Mouse (Mus musculus) intestine, embryonic 14.5 days (tissue): Measurements from ENCODE around the gene Gm47996. TPM values are rescaled to one million over a fixed set of nuclear protein-coding genes. Genes with fewer than 3 reads are reported as not detected.

Source experiments
- ATAC-seq: fragments of 200-750 bp; cut with Nextera tagmentation; replicated peaks from 2 replicates; pipeline ENCODE4 v1.8.0; 2017; ENCODE audit warnings: low read depth, moderate number of reproducible peaks, moderate TSS enrichment, moderate library complexity; ENCODE audit not compliant: low FRiP score, low TSS enrichment
- DNase-seq: peaks from one replicate; pipeline ENCODE4 v3.0.0-alpha.2; 2018; ENCODE audit warnings: low spot score
- H3K27ac ChIP-seq: fragments of 300-500 bp; sonication (generic); 2 replicates; pipeline ENCODE4 v1.5.1; 2014; ENCODE audit warnings: low read depth, mild to moderate bottlenecking, control low read depth
- H3K27me3 ChIP-seq: fragments of 300-500 bp; sonication (generic); replicated peaks from 2 replicates; pipeline ENCODE4 v1.6.1; 2014; ENCODE audit warnings: low read length, control low read depth; ENCODE audit not compliant: control insufficient read depth, insufficient read depth
- H3K36me3 ChIP-seq: fragments of 300-500 bp; sonication (generic); 2 replicates; pipeline ENCODE4 v1.6.1; 2014; ENCODE audit warnings: low read length, control low read depth; ENCODE audit not compliant: control insufficient read depth, insufficient read depth
- H3K4me1 ChIP-seq: fragments of 300-500 bp; sonication (generic); replicated peaks from 2 replicates; pipeline ENCODE4 v1.6.1; 2014; ENCODE audit warnings: low read length, control low read depth, mixed read lengths; ENCODE audit not compliant: control insufficient read depth, insufficient read depth
- H3K4me2 ChIP-seq: fragments of 300-500 bp; sonication (generic); 2 replicates; pipeline ENCODE4 v1.6.1; 2014; ENCODE audit warnings: low read length
- H3K4me3 ChIP-seq: fragments of 300-500 bp; sonication (generic); 2 replicates; pipeline ENCODE4 v1.5.1; 2014; ENCODE audit warnings: low read depth, low read length, control low read depth, mixed read lengths
- H3K9ac ChIP-seq: fragments of 300-500 bp; sonication (generic); 2 replicates; pipeline ENCODE4 v1.6.1; 2014; ENCODE audit warnings: mild to moderate bottlenecking, low read length
- H3K9me3 ChIP-seq: fragments of 300-500 bp; sonication (generic); 2 replicates; pipeline ENCODE4 v1.6.1; 2016; ENCODE audit warnings: low read length, control low read depth; ENCODE audit not compliant: control insufficient read depth
- WGBS: fragments of 180-500 bp; shearing (Covaris S2); extraction: QIAGEN DNeasy Blood & Tissue Kit; methylation state at CpG from one replicate; pipeline ENCODE4 v1.1.7; 2014; 5-methylcytosine and 5-hydroxymethylcytosine counted together
- polyA plus RNA-seq: library from polyadenylated mRNA; unstranded; fragments of >200 nt; fragmentation: Nextera tagmentation; extraction: Ambion mirVana; gene quantifications from 2 replicates; pipeline ENCODE4 v1.2.1, GENCODE M21; 2014

Gm47996 gene
- polyA plus RNA-seq, 1 experiment from 2014 or later, result not detected

- 41% methylated on average over 1 of the region's 1 CpGs for WGBS
- peak; percentile 72; the same call in 1 of the 2 replicates for ATAC-seq
- DNase-seq, result no peak
These were observed 6.1 kb downstream of the Gm47996 start for GRCm38 (mm10) chr1:151215985-151216384.

GRCm38 (mm10) chr1:151216417-151216816 is 6.5 kb downstream of the Gm47996 start:
- Histone ChIP-seq H3K27ac (no peak overlapping the region), H3K9ac (no peak overlapping the region), H3K9me3 (no peaks in the 10 kb centered on the region), H3K27me3 (no peaks in the 10 kb centered on the region), H3K4me2 (no peak overlapping the region), H3K4me1 (0 out of 2 replicates have a peak, but pooled peaks cover 2% of the 10 kb centered on the region), H3K4me3 (no peak overlapping the region), H3K36me3 (no peaks in the 10 kb centered on the region)
- DNase-seq, result no peak
- WGBS, result 71% methylated on average over 3 of the region's 3 CpGs
- no peak for ATAC-seq

More at GRCm38 (mm10) chr1:151215985-151216384, 6.1 kb downstream of the Gm47996 start:
- Histone ChIP-seq H3K4me2 (no peak overlapping the region), H3K4me3 (no peak overlapping the region), H3K9me3 (no peaks in the 10 kb centered on the region), H3K27me3 (no peaks in the 10 kb centered on the region), H3K4me1 (0 out of 2 replicates have a peak, but pooled peaks cover 2% of the 10 kb centered on the region), H3K36me3 (no peaks in the 10 kb centered on the region), H3K27ac (no peak overlapping the region), H3K9ac (no peak overlapping the region)

- H3K4me3 ChIP-seq, result no peak overlapping the region
- H3K27me3 ChIP-seq, result no peaks in the 10 kb centered on the region
- no peak overlapping the region for H3K27ac ChIP-seq
- WGBS, result 89% methylated on average over 5 of the region's 5 CpGs
- ATAC-seq (no peak), DNase-seq (no peak)
- H3K4me2 ChIP-seq, result no peak overlapping the region
- no peaks in the 10 kb centered on the region for H3K9me3 ChIP-seq
- no peaks in the 10 kb centered on the region for H3K36me3 ChIP-seq
- no peak overlapping the region for H3K9ac ChIP-seq
- H3K4me1 ChIP-seq, result 0 out of 2 replicates have a peak, but pooled peaks cover 2% of the 10 kb centered on the region
These were observed 9.1 kb downstream of the Gm47996 start for GRCm38 (mm10) chr1:151219045-151219444.

GRCm38 (mm10) chr1:151220098-151220497 is 10.2 kb downstream of the Gm47996 start:
- no peak for DNase-seq
- no peak overlapping the region for H3K27ac ChIP-seq
- H3K4me1 ChIP-seq, result no peaks in the 10 kb centered on the region

GRCm38 (mm10) chr1:151222561-151223267 is 12.8 kb downstream of the Gm47996 start:
- 86% methylated on average over 10 of the region's 10 CpGs for WGBS
- no peak for DNase-seq
- no peak for ATAC-seq
- Histone ChIP-seq H3K9ac (no peak overlapping the region), H3K4me2 (no peak overlapping the region), H3K4me1 (no peaks in the 10 kb centered on the region), H3K4me3 (no peak overlapping the region), H3K9me3 (no peaks in the 10 kb centered on the region), H3K27ac (no peak overlapping the region), H3K36me3 (no peaks in the 10 kb centered on the region), H3K27me3 (no peaks in the 10 kb centered on the region)

More at GRCm38 (mm10) chr1:151220098-151220497, 10.2 kb downstream of the Gm47996 start:
- H3K4me2 ChIP-seq, result no peak overlapping the region
- 70% methylated on average over 7 of the region's 7 CpGs for WGBS
- no peak for ATAC-seq
- no peaks in the 10 kb centered on the region for H3K27me3 ChIP-seq
- H3K4me3 ChIP-seq, result no peak overlapping the region
- no peaks in the 10 kb centered on the region for H3K9me3 ChIP-seq
- H3K9ac ChIP-seq, result no peak overlapping the region
- no peaks in the 10 kb centered on the region for H3K36me3 ChIP-seq

- ATAC-seq (no peak), DNase-seq (no peak)
- no peak overlapping the region for H3K4me3 ChIP-seq
- WGBS, result 71% methylated on average over 1 of the region's 1 CpGs
- no peaks in the 10 kb centered on the region for H3K4me1 ChIP-seq
- H3K27me3 ChIP-seq, result no peaks in the 10 kb centered on the region
- H3K27ac ChIP-seq, result no peak overlapping the region
- no peaks in the 10 kb centered on the region for H3K36me3 ChIP-seq
- no peaks in the 10 kb centered on the region for H3K9me3 ChIP-seq
- H3K9ac ChIP-seq, result no peak overlapping the region
- no peak overlapping the region for H3K4me2 ChIP-seq
These were observed 13.4 kb downstream of the Gm47996 start for GRCm38 (mm10) chr1:151223377-151223776.

GRCm38 (mm10) chr1:151224536-151224935 is 14.6 kb downstream of the Gm47996 start:
- Histone ChIP-seq H3K4me3 (no peak overlapping the region), H3K27me3 (no peaks in the 10 kb centered on the region), H3K36me3 (no peaks in the 10 kb centered on the region), H3K9ac (no peak overlapping the region), H3K27ac (no peak overlapping the region), H3K9me3 (no peaks in the 10 kb centered on the region), H3K4me1 (no peaks in the 10 kb centered on the region), H3K4me2 (no peak overlapping the region)
- ATAC-seq (no peak), DNase-seq (no peak)
- WGBS, result 77% methylated on average over 1 of the region's 1 CpGs

GRCm38 (mm10) chr1:151227506-151227905 is 17.6 kb downstream of the Gm47996 start:
- DNase-seq, result no peak
- Histone ChIP-seq H3K36me3 (no peaks in the 10 kb centered on the region), H3K27me3 (no peaks in the 10 kb centered on the region), H3K4me2 (no peak overlapping the region), H3K4me3 (no peak overlapping the region), H3K4me1 (no peaks in the 10 kb centered on the region), H3K27ac (no peak overlapping the region), H3K9ac (no peak overlapping the region), H3K9me3 (no peaks in the 10 kb centered on the region)
- 68% methylated on average over 8 of the region's 8 CpGs for WGBS
- ATAC-seq, result no peak
